Mouse (Mus musculus) lung, postnatal 0 days (tissue): ENCODE results near the gene Opcml.

Experiments
- CTCF ChIP-seq: IDR thresholded peaks from 2 replicates; pipeline ENCODE4 v1.5.1; 2016; ENCODE audit warnings: antibody characterized with exemption, mild to moderate bottlenecking
- EP300 ChIP-seq: IDR thresholded peaks from 2 replicates; pipeline ENCODE4 v1.6.1; 2016; ENCODE audit warnings: antibody characterized with exemption, mild to moderate bottlenecking, control low read depth

DNA sequence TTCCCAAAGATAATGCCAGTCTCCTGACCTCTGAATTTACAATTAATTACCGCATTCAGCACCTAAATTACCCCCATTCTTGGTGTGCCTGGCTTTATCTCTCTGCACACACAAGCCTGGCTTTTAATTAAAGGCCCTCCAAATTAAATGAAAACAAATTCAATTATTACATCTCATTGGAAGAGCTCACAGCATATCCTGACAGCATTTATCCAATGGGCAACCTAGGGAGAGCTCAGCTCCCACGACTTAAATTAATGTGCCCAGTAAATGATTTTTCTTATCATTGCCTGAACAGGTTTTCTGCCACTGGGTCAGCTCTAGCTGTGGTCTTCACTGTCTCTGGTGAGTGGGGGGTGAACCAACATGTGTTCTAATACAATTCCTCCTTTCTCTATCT lies 135.1 kb downstream of the Opcml start:
- no peak for TF ChIP-seq CTCF
- TF ChIP-seq EP300: no peak
